Mouse (Mus musculus): ENCODE results near the gene Srgap3. TPM values are rescaled to one million over a fixed set of nuclear protein-coding genes. Genes with fewer than 3 reads are reported as not detected.

The Srgap3 gene
- polyA plus RNA-seq, 1 experiment = 5.8 TPM

- Histone ChIP-seq H3K27ac (ENCODE audit: insufficient read depth, low read depth, low read length) (no peak overlapping the region), H3K36me3 (ENCODE audit: control insufficient read depth, insufficient read depth, low read length) (no peaks in the 10 kb centered on the region), H3K4me1 (ENCODE audit: control insufficient read depth, insufficient read depth, low read length) (no peaks in the 10 kb centered on the region), H3K4me3 (ENCODE audit: insufficient read depth, low read depth, low read length) (no peak overlapping the region), H3K27me3 (replicated peaks; ENCODE audit: control insufficient read depth, insufficient read depth, low read length) (no peaks in the 10 kb centered on the region)
- no peak for TF ChIP-seq POLR2A (IDR thresholded peaks at IDR 0.05; ENCODE audit: low read depth, low read length)
- no peak for TF ChIP-seq CTCF (conservative IDR thresholded peaks at IDR 0.05; ENCODE audit: insufficient read depth, insufficient read length, low read depth, low read length)
- DNase-seq = no peak
- WGBS = 84% methylated on average over 2 of the region's 2 CpGs
Observed at GRCm38 (mm10) chr6:112684065-112684464, 263.0 kb downstream of the Srgap3 start.

Other genes starting within 250 kb of the Srgap3 start
- 6.5 and 9.3 TPM in 2 replicates for gene Thumpd3, start 99.0 kb upstream of the Srgap3 start, polyA plus RNA-seq (2012; rRNA removed)
- 16.8 and 17.9 TPM in 2 replicates for gene Setd5, start 130.1 kb upstream of the Srgap3 start, polyA plus RNA-seq (2012; rRNA removed)
- gene Lhfpl4, start 248.1 kb upstream of the Srgap3 start, polyA plus RNA-seq (2012; rRNA removed) = 0.09 and 0.12 TPM in 2 replicates

Measured in kidney, adult 2 months (tissue).